In genomic region chr10:33820892-33821291, GRCm38 (mm10) we compare ENCODE assay signal across 46 mouse cellular contexts. TPM values are rescaled to one million over a fixed set of nuclear protein-coding genes. Genes with fewer than 3 reads are reported as not detected.
"Had no signal": no experiment of that assay in that cellular context is flagged by ENCODE, and none has a peak within 500 bp of the region (broad histone marks: within the 10 kb centered on the region; RNA-seq: fewer than 3 reads in every experiment).

No protein-coding gene starts in this region.

- H3K9me3 ChIP-seq: limb, embryonic 12.5 days; limb, embryonic 13.5 days; limb, embryonic 15.5 days; liver, embryonic 12.5 days; liver, embryonic 13.5 days; liver, embryonic 15.5 days; lung, embryonic 15.5 days; midbrain, embryonic 10.5 days; midbrain, embryonic 12.5 days; midbrain, embryonic 13.5 days; midbrain, embryonic 15.5 days; neural tube, embryonic 12.5 days; neural tube, embryonic 13.5 days had no signal

- ATAC-seq: liver, embryonic 12.5 days; liver, postnatal 0 days; lung, postnatal 0 days; midbrain, embryonic 13.5 days; midbrain, embryonic 15.5 days; midbrain, embryonic 16.5 days had no signal

- H3K4me3 ChIP-seq: limb, embryonic 12.5 days; limb, embryonic 13.5 days; limb, embryonic 15.5 days; liver, embryonic 12.5 days; liver, embryonic 13.5 days; liver, embryonic 15.5 days; lung, embryonic 15.5 days; megakaryocyte, embryonic 14.5 days; midbrain, embryonic 10.5 days; midbrain, embryonic 12.5 days; midbrain, embryonic 13.5 days; midbrain, embryonic 15.5 days; myocyte; neural tube, embryonic 12.5 days; neural tube, embryonic 13.5 days had no signal

- H3K4me2 ChIP-seq: limb, embryonic 12.5 days; limb, embryonic 13.5 days; limb, embryonic 15.5 days; liver, embryonic 11.5 days; liver, embryonic 12.5 days; liver, embryonic 13.5 days; liver, embryonic 15.5 days; lung, embryonic 14.5 days; lung, embryonic 15.5 days; midbrain, embryonic 11.5 days; midbrain, embryonic 12.5 days; midbrain, embryonic 13.5 days; midbrain, embryonic 15.5 days; neural tube, embryonic 12.5 days; neural tube, embryonic 13.5 days had no signal

- H3K27me3 ChIP-seq: limb, embryonic 12.5 days; limb, embryonic 13.5 days; limb, embryonic 15.5 days; liver, embryonic 12.5 days; liver, embryonic 13.5 days; liver, embryonic 15.5 days; lung, embryonic 15.5 days; megakaryocyte, embryonic 14.5 days; midbrain, embryonic 12.5 days; midbrain, embryonic 13.5 days; midbrain, embryonic 15.5 days; neural tube, embryonic 12.5 days; neural tube, embryonic 13.5 days had no signal

- H3K36me3 ChIP-seq: limb, embryonic 12.5 days; limb, embryonic 13.5 days; limb, embryonic 15.5 days; liver, embryonic 12.5 days; liver, embryonic 13.5 days; liver, embryonic 15.5 days; lung, embryonic 15.5 days; midbrain, embryonic 10.5 days; midbrain, embryonic 12.5 days; midbrain, embryonic 13.5 days; midbrain, embryonic 15.5 days; neural tube, embryonic 12.5 days; neural tube, embryonic 13.5 days had no signal

- H3K9ac ChIP-seq: limb, embryonic 12.5 days; limb, embryonic 13.5 days; limb, embryonic 15.5 days; liver, embryonic 12.5 days; liver, embryonic 13.5 days; liver, embryonic 14.5 days; liver, embryonic 15.5 days; liver, postnatal 0 days; lung, embryonic 14.5 days; lung, embryonic 15.5 days; midbrain, embryonic 12.5 days; midbrain, embryonic 13.5 days; midbrain, embryonic 15.5 days; neural tube, embryonic 12.5 days; neural tube, embryonic 13.5 days had no signal

- H3K4me1 ChIP-seq: limb, embryonic 12.5 days; limb, embryonic 13.5 days; limb, embryonic 15.5 days; liver, embryonic 12.5 days; liver, embryonic 13.5 days; liver, embryonic 15.5 days; lung, embryonic 15.5 days; megakaryocyte, embryonic 14.5 days; midbrain, embryonic 10.5 days; midbrain, embryonic 12.5 days; midbrain, embryonic 13.5 days; midbrain, embryonic 15.5 days; neural tube, embryonic 12.5 days; neural tube, embryonic 13.5 days had no signal

- H3K27ac ChIP-seq: limb, embryonic 12.5 days; limb, embryonic 13.5 days; limb, embryonic 15.5 days; liver, embryonic 12.5 days; liver, embryonic 13.5 days; liver, embryonic 14.5 days; liver, embryonic 15.5 days; lung, embryonic 15.5 days; macrophage; midbrain, embryonic 10.5 days; midbrain, embryonic 12.5 days; midbrain, embryonic 13.5 days; midbrain, embryonic 15.5 days; neural tube, embryonic 12.5 days; neural tube, embryonic 13.5 days had no signal

- DNase-seq: left cerebral cortex, postnatal 4 days; liver; liver, embryonic 13.5 days; liver, postnatal 0 days; lung, adult 18-20 months; lung, adult 2 months; lung, embryonic 14.5 days; lung, postnatal 10 days; lung, postnatal 14 days; lung, postnatal 36 days; lung, postnatal 4 days; midbrain, embryonic 14.5 days had no signal

RNA-seq across cellular contexts. Expression of gene Sult3a2, which starts 34.4 kb away (rescaled TPM):
- total RNA-seq: megakaryocyte progenitor cell, adult 5-6 weeks; megakaryocyte, adult 5-6 weeks; megakaryocyte-erythroid progenitor cell, adult 5-6 weeks; midbrain, postnatal 0 days; monocyte, adult 5-6 weeks had no signal
- polyA plus RNA-seq: limb, embryonic 12.5 days; limb, embryonic 13.5 days; limb, embryonic 14.5 days; limb, embryonic 15.5 days; liver, adult 2 months; liver, embryonic 11.5 days; liver, embryonic 12.5 days; liver, embryonic 13.5 days; liver, embryonic 14.5 days; liver, embryonic 15.5 days; liver, embryonic 16.5 days; liver, postnatal 0 days; lung, adult 2 months; lung, embryonic 14.5 days; lung, embryonic 15.5 days; lung, embryonic 16.5 days; lung, postnatal 0 days; macrophage; midbrain, embryonic 10.5 days; midbrain, embryonic 11.5 days; midbrain, embryonic 12.5 days; midbrain, embryonic 13.5 days; midbrain, embryonic 14.5 days; midbrain, embryonic 15.5 days; midbrain, embryonic 16.5 days; midbrain, postnatal 0 days; myocyte; neural tube, embryonic 11.5 days; neural tube, embryonic 12.5 days; neural tube, embryonic 13.5 days had no signal

RNA-seq across cellular contexts. Expression of gene Sult3a1, which starts 36.6 kb away (rescaled TPM):
- total RNA-seq: left cerebral cortex, postnatal 10 days; left cerebral cortex, postnatal 14 days; left cerebral cortex, postnatal 25 days; left cerebral cortex, postnatal 36 days; left cerebral cortex, postnatal 4 days; megakaryocyte progenitor cell, adult 5-6 weeks; megakaryocyte, adult 5-6 weeks; megakaryocyte-erythroid progenitor cell, adult 5-6 weeks; midbrain, postnatal 0 days; monocyte, adult 5-6 weeks had no signal
- polyA plus RNA-seq: limb, embryonic 12.5 days; limb, embryonic 13.5 days; limb, embryonic 14.5 days; limb, embryonic 15.5 days; liver, embryonic 11.5 days; liver, embryonic 12.5 days; liver, embryonic 13.5 days; liver, embryonic 14.5 days; liver, embryonic 15.5 days; liver, embryonic 16.5 days; lung, adult 2 months; lung, embryonic 14.5 days; lung, embryonic 15.5 days; lung, embryonic 16.5 days; lung, postnatal 0 days; macrophage; midbrain, embryonic 10.5 days; midbrain, embryonic 11.5 days; midbrain, embryonic 12.5 days; midbrain, embryonic 13.5 days; midbrain, embryonic 14.5 days; midbrain, embryonic 15.5 days; midbrain, embryonic 16.5 days; midbrain, postnatal 0 days; myocyte; neural tube, embryonic 11.5 days; neural tube, embryonic 12.5 days; neural tube, embryonic 13.5 days had no signal
